ENCODE assay signal across 8 mouse cellular contexts in the genomic region with DNA sequence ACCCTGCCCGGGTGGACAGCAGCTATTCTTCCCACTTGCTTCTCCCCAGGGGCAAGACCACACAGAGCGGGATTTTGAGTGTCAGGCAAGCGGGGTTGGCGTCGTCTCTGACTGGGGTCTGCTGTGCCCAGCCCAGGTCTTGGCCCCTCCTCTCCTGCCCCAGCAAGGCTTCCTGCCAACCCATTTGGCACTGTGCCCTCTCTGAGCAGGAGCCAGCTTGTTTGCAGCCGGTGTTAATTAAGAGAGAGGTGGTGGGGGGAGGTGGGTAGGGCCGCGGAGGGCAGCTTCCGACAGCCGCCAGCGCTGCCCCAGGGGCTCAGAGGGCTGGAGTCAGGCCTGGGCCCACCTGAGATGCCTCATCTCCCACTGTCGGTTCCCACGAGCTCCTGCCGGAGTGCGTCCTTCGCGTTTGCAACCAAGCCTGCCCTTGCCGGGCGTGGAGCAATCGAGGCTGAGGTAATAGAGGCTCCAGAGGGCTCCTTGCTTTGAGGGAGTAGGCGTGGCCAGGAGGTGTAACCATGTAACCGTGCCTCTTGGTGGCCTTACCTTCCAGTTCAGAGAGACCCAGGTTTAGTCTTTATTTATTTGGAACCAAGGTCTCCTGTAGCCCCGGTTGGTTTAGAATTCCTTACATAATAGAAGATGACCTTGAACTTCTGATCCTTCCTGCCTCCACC. TPM values are rescaled to one million over a fixed set of nuclear protein-coding genes. Genes with fewer than 3 reads are reported as not detected.
DNase-seq lines count a peak whose midpoint lies in the region; ATAC-seq and TF ChIP-seq lines count a peak whose summit lies in the region.

No protein-coding gene starts in this region.

- no peak overlapping the region for H3K4me3 ChIP-seq in neural tube, embryonic 12.5 days
- H3K4me3 ChIP-seq in embryonic facial prominence, embryonic 15.5 days (replicated peaks) = 0 out of 2 replicates have a peak overlapping the region, but pooled peaks have one; percentile 10
- H3K4me3 ChIP-seq in hindbrain, embryonic 11.5 days (ENCODE audit: low read depth, low read length) = no peak overlapping the region
- no peak overlapping the region for H3K4me3 ChIP-seq in layer of hippocampus, adult 2 months
- peak overlapping the region; percentile 36 for H3K4me3 ChIP-seq in lung, embryonic 16.5 days (ENCODE audit: low read length)

- H3K27ac ChIP-seq in neural tube, embryonic 12.5 days = no peak overlapping the region
- peak overlapping the region; percentile 83 for H3K27ac ChIP-seq in embryonic facial prominence, embryonic 15.5 days (replicated peaks)
- H3K27ac ChIP-seq in hindbrain, embryonic 11.5 days (ENCODE audit: low read depth, low read length) = no peak overlapping the region
- H3K27ac ChIP-seq in layer of hippocampus, adult 2 months = peak overlapping the region; percentile 53; the same call in 1 of the 2 replicates
- H3K27ac ChIP-seq in lung, embryonic 16.5 days (ENCODE audit: low read length) = peak overlapping the region; percentile 50; the same call in 1 of the 2 replicates

- H3K4me1 ChIP-seq in neural tube, embryonic 12.5 days = peaks cover 59% of the 10 kb centered on the region
- peaks cover 73% of the 10 kb centered on the region for H3K4me1 ChIP-seq in embryonic facial prominence, embryonic 15.5 days
- peaks cover 21% of the 10 kb centered on the region for H3K4me1 ChIP-seq in hindbrain, embryonic 11.5 days (replicated peaks; ENCODE audit: control insufficient read depth, insufficient read depth, low read length)
- H3K4me1 ChIP-seq in lung, embryonic 16.5 days (replicated peaks; ENCODE audit: control insufficient read depth, insufficient read depth, low read length) = peaks cover 18% of the 10 kb centered on the region

- WGBS in neural tube, embryonic 12.5 days = 6% methylated on average over 23 of the region's 23 CpGs
- WGBS in embryonic facial prominence, embryonic 15.5 days = 2% methylated on average over 23 of the region's 23 CpGs
- WGBS in hindbrain, embryonic 11.5 days = 11% methylated on average over 23 of the region's 23 CpGs
- WGBS in lung, embryonic 16.5 days = 7% methylated on average over 23 of the region's 23 CpGs

- no peak overlapping the region for H3K9ac ChIP-seq in neural tube, embryonic 12.5 days
- no peak overlapping the region for H3K9ac ChIP-seq in embryonic facial prominence, embryonic 15.5 days
- H3K9ac ChIP-seq in hindbrain, embryonic 11.5 days (ENCODE audit: low read depth, low read length) = no peak overlapping the region
- peak overlapping the region; percentile 54 for H3K9ac ChIP-seq in lung, embryonic 16.5 days (ENCODE audit: low read length)

- no peaks in the 10 kb centered on the region for H3K9me3 ChIP-seq in neural tube, embryonic 12.5 days
- H3K9me3 ChIP-seq in embryonic facial prominence, embryonic 15.5 days (replicated peaks) = no peaks in the 10 kb centered on the region
- H3K9me3 ChIP-seq in hindbrain, embryonic 11.5 days (ENCODE audit: control insufficient read depth, low read length) = no peaks in the 10 kb centered on the region
- no peaks in the 10 kb centered on the region for H3K9me3 ChIP-seq in lung, embryonic 16.5 days (ENCODE audit: control insufficient read depth, low read length)

- no peak for TF ChIP-seq CTCF in layer of hippocampus, adult 2 months (conservative IDR thresholded peaks at IDR 0.05)

- peak overlapping the region; percentile 39 for H3K4me2 ChIP-seq in neural tube, embryonic 12.5 days (replicated peaks)
- H3K4me2 ChIP-seq in embryonic facial prominence, embryonic 15.5 days (replicated peaks) = peak overlapping the region; percentile 39
- H3K4me2 ChIP-seq in hindbrain, embryonic 11.5 days (replicated peaks; ENCODE audit: low read depth, low read length) = 0 out of 2 replicates have a peak overlapping the region, but pooled peaks have one; percentile 11
- peak overlapping the region; percentile 63 for H3K4me2 ChIP-seq in lung, embryonic 16.5 days (ENCODE audit: low read depth, low read length)

- ATAC-seq in neural tube, embryonic 12.5 days (ENCODE audit: low FRiP score, low read depth) = peak; percentile 65
- ATAC-seq in embryonic facial prominence, embryonic 15.5 days (ENCODE audit: insufficient number of reproducible peaks, low FRiP score, low TSS enrichment, low read depth) = peak; percentile 82
- no peak for ATAC-seq in hindbrain, embryonic 11.5 days (ENCODE audit: low FRiP score)
- ATAC-seq in lung, embryonic 16.5 days (ENCODE audit: low read depth) = peak; percentile 76

- DNase-seq in neural tube, embryonic 10.5 days (ENCODE audit: extremely low spot score, low spot score) = no peak
- DNase-seq in hindbrain, embryonic 11.5 days (ENCODE audit: low spot score) = peak; percentile 35
- DNase-seq in layer of hippocampus, adult 2 months (ENCODE audit: low spot score in 2 of 2) = peak; percentile 77 to 79
- DNase-seq in right cerebral cortex, adult 2 months (ENCODE audit: low spot score in 2 of 2) = peak; percentile 68 to 70
- DNase-seq in adipocyte (ENCODE audit: low spot score) = no peak

- H3K36me3 ChIP-seq in neural tube, embryonic 12.5 days = no peaks in the 10 kb centered on the region
- H3K36me3 ChIP-seq in embryonic facial prominence, embryonic 15.5 days = no peaks in the 10 kb centered on the region
- no peaks in the 10 kb centered on the region for H3K36me3 ChIP-seq in hindbrain, embryonic 11.5 days (ENCODE audit: control insufficient read depth, insufficient read depth, low read length)
- no peaks in the 10 kb centered on the region for H3K36me3 ChIP-seq in lung, embryonic 16.5 days (ENCODE audit: control insufficient read depth, insufficient read depth, low read length)

- H3K27me3 ChIP-seq in neural tube, embryonic 12.5 days (replicated peaks) = peaks cover 65% of the 10 kb centered on the region
- peaks cover 11% of the 10 kb centered on the region for H3K27me3 ChIP-seq in embryonic facial prominence, embryonic 15.5 days
- H3K27me3 ChIP-seq in hindbrain, embryonic 11.5 days (ENCODE audit: control insufficient read depth, insufficient read depth, low read length) = peaks cover 18% of the 10 kb centered on the region
- peaks cover 8% of the 10 kb centered on the region for H3K27me3 ChIP-seq in lung, embryonic 16.5 days (ENCODE audit: control insufficient read depth, insufficient read depth, low read depth, low read length)

RNA-seq across cellular contexts. Expression of a gene that starts 23.7 kb away (rescaled TPM):
- 244 and 249 TPM in 2 replicates for polyA plus RNA-seq in neural tube, embryonic 12.5 days (2016; fragmentation: Nextera tagmentation; extraction: Ambion mirVana)
- 206 and 214 TPM in 2 replicates for polyA plus RNA-seq in embryonic facial prominence, embryonic 15.5 days (2015; fragmentation: Nextera tagmentation; extraction: Ambion mirVana)
- 246 and 250 TPM in 2 replicates for polyA plus RNA-seq in hindbrain, embryonic 11.5 days (2014; fragmentation: Nextera tagmentation; extraction: Ambion mirVana)
- total RNA-seq in layer of hippocampus, adult 2 months (2021) = 100 to 1,000 TPM; 299 TPM
- 176 and 187 TPM in 2 replicates for polyA plus RNA-seq in lung, embryonic 16.5 days (2015; fragmentation: Nextera tagmentation; extraction: Ambion mirVana)

RNA-seq across cellular contexts. Expression of a gene that starts 35.0 kb away (rescaled TPM):
- 822 and 941 TPM in 2 replicates for polyA plus RNA-seq in neural tube, embryonic 12.5 days (2016; fragmentation: Nextera tagmentation; extraction: Ambion mirVana)
- 822 and 870 TPM in 2 replicates for polyA plus RNA-seq in embryonic facial prominence, embryonic 15.5 days (2015; fragmentation: Nextera tagmentation; extraction: Ambion mirVana)
- polyA plus RNA-seq in hindbrain, embryonic 11.5 days (2014; fragmentation: Nextera tagmentation; extraction: Ambion mirVana) = 762 and 780 TPM in 2 replicates
- total RNA-seq in layer of hippocampus, adult 2 months (2021) = 1,000 to 10,000 TPM in 1 of 2 experiments, 100 to 1,000 TPM in 1; 959 to 1,016 TPM
- polyA plus RNA-seq in lung, embryonic 16.5 days (2015; fragmentation: Nextera tagmentation; extraction: Ambion mirVana) = 899 and 904 TPM in 2 replicates

RNA-seq across cellular contexts. Expression of a gene that starts 58.6 kb away (rescaled TPM):
- polyA plus RNA-seq in neural tube, embryonic 12.5 days (2016; fragmentation: Nextera tagmentation; extraction: Ambion mirVana) = 74.0 and 76.0 TPM in 2 replicates
- 49.8 and 55.4 TPM in 2 replicates for polyA plus RNA-seq in embryonic facial prominence, embryonic 15.5 days (2015; fragmentation: Nextera tagmentation; extraction: Ambion mirVana)
- polyA plus RNA-seq in hindbrain, embryonic 11.5 days (2014; fragmentation: Nextera tagmentation; extraction: Ambion mirVana) = 79.9 and 87.6 TPM in 2 replicates
- total RNA-seq in layer of hippocampus, adult 2 months (2021) = 10 to 100 TPM; 34.2 to 38.1 TPM
- polyA plus RNA-seq in lung, embryonic 16.5 days (2015; fragmentation: Nextera tagmentation; extraction: Ambion mirVana) = 54.3 and 56.1 TPM in 2 replicates

Comparison
In these comparisons a context has a peak if more than half of its experiments do, and no peak if none do; other contexts are left out.
1. H3K27ac ChIP-seq: peak in embryonic facial prominence, embryonic 15.5 days (single experiment), layer of hippocampus, adult 2 months (single experiment) and lung, embryonic 16.5 days (single experiment); none in neural tube, embryonic 12.5 days (single experiment) and hindbrain, embryonic 11.5 days (single experiment).
2. H3K4me2 ChIP-seq: peak in every context shown above with its lines; median percentile 63 in lung, embryonic 16.5 days; 39 in neural tube, embryonic 12.5 days; 39 in embryonic facial prominence, embryonic 15.5 days; 11 in hindbrain, embryonic 11.5 days.
3. H3K4me3 ChIP-seq: peak in embryonic facial prominence, embryonic 15.5 days (single experiment) and lung, embryonic 16.5 days (single experiment); none in neural tube, embryonic 12.5 days (single experiment), hindbrain, embryonic 11.5 days (single experiment) and layer of hippocampus, adult 2 months (single experiment).
4. DNase-seq: peak in hindbrain, embryonic 11.5 days (single experiment), layer of hippocampus, adult 2 months (2 of 2) and right cerebral cortex, adult 2 months (2 of 2); none in neural tube, embryonic 10.5 days (single experiment) and adipocyte (single experiment).